Mouse (Mus musculus) CH12.LX (cell line): ENCODE measurements around the gene Tmem204.

Experiments
- CTCF ChIP-seq, 2 experiments: IDR thresholded peaks in 1 of 2; conservative IDR thresholded peaks in 1 of 2; 2 replicates each; pipeline ENCODE4 v1.5.1; 2011 to 2012; ENCODE audit warnings: low read depth in 2 of 2, low read length in 2 of 2, improper control_type of control experiment in 1 of 2, inconsistent platforms in 1 of 2, mild to moderate bottlenecking in 1 of 2, moderate library complexity in 1 of 2
- HCFC1 ChIP-seq: IDR thresholded peaks from 2 replicates; pipeline ENCODE4 v1.6.1; 2012; ENCODE audit warnings: low read depth, mild to moderate bottlenecking, inconsistent platforms, low read length, improper control_type of control experiment
- JUND ChIP-seq: conservative IDR thresholded peaks from 2 replicates; pipeline ENCODE4 v1.6.1; 2011; ENCODE audit warnings: low read depth, low read length, improper control_type of control experiment
- KAT2A ChIP-seq: IDR thresholded peaks from 2 replicates; pipeline ENCODE4 v1.6.1; 2012; ENCODE audit warnings: low read length, improper control_type of control experiment, inconsistent platforms; ENCODE audit not compliant: insufficient replicate concordance
- MAX ChIP-seq: IDR thresholded peaks from 2 replicates; pipeline ENCODE4 v1.6.1; 2011; ENCODE audit warnings: low read length, improper control_type of control experiment
- NELFE ChIP-seq: IDR thresholded peaks from 2 replicates; pipeline ENCODE4 v1.6.1; 2011; ENCODE audit warnings: low read depth, low read length, improper control_type of control experiment
- NRF1 ChIP-seq: IDR thresholded peaks from 2 replicates; pipeline ENCODE4 v1.6.1; 2014; ENCODE audit warnings: low read depth, mild to moderate bottlenecking, inconsistent platforms, low read length, improper control_type of control experiment, moderate library complexity
- POLR2A ChIP-seq: IDR thresholded peaks from 2 replicates; pipeline ENCODE4 v1.6.1; 2011; ENCODE audit warnings: low read depth, mild to moderate bottlenecking, improper control_type of control experiment, low read length
- POLR2AphosphoS2 ChIP-seq: IDR thresholded peaks from 2 replicates; pipeline ENCODE4 v1.6.1; 2011; ENCODE audit warnings: low read depth, low read length, improper control_type of control experiment
- RAD21 ChIP-seq: IDR thresholded peaks from 2 replicates; pipeline ENCODE4 v1.6.1; 2011; ENCODE audit warnings: low read depth, mild to moderate bottlenecking, low read length, improper control_type of control experiment, moderate library complexity
- TCF12 ChIP-seq: IDR thresholded peaks from 2 replicates; pipeline ENCODE4 v1.6.1; 2014; ENCODE audit warnings: low read depth, mild to moderate bottlenecking, inconsistent platforms, low read length, improper control_type of control experiment
- ZC3H11A ChIP-seq: IDR thresholded peaks from 2 replicates; pipeline ENCODE4 v1.6.1; 2012; ENCODE audit warnings: low read depth, mild to moderate bottlenecking, inconsistent platforms, low read length, improper control_type of control experiment
- ZKSCAN1 ChIP-seq: IDR thresholded peaks from 2 replicates; pipeline ENCODE4 v1.6.1; 2012; ENCODE audit warnings: low read depth, inconsistent platforms, low read length, improper control_type of control experiment, borderline replicate concordance

DNA sequence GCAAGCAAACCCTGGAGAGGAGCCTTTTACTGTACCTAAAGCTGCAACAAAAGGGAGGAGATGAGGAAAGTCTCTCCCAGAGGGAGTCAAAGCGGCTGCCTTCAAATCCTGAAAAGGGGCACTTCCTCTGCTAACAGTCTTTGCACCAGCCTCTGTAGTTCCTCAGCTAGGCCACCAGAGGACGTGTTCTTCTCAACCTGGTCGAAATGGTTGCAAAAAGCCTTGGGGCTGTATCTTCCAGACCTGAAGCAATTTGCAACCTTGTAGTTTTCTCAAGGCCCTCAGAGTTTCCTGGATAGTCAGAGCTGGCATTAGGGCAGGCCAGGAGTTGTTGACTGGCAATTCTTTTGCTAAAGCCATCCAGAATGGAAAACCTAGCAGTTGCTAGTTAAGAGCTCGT, 33.9 kb upstream of the Tmem204 start:
- TF ChIP-seq KAT2A (no peak), HCFC1 (no peak), TCF12 (no peak), CTCF (conservative IDR thresholded peaks at IDR 0.05 in 1 of 2, IDR thresholded peaks at IDR 0.05 in 1 of 2; ENCODE audit: low read depth in 2 of 2, low read length in 2 of 2) (peak; percentile 48 to 53; a peak in 3 of 4 replicates), POLR2A (no peak), POLR2AphosphoS2 (no peak), MAX (no peak), NRF1 (no peak), ZC3H11A (no peak), NELFE (no peak), RAD21 (peak; percentile 29), JUND (no peak), ZKSCAN1 (no peak)
